Mouse (Mus musculus) frontal cortex, adult 2 months (tissue): ENCODE measurements around the gene Naa40. TPM values are rescaled to one million over a fixed set of nuclear protein-coding genes. Genes with fewer than 3 reads are reported as not detected.

ENCODE experiments used
- DNase-seq, 2 experiments: peaks; one replicate each; pipeline ENCODE4 v3.0.0; 2022; ENCODE audit warnings: low spot score in 1 of 2; ENCODE audit errors: extremely low spot score in 1 of 2
- polyA plus RNA-seq: library from polyadenylated mRNA; depleted of rRNA; stranded (reverse); fragments of >200 nt; gene quantifications from 2 replicates; pipeline ENCODE4 v1.2.3, GENCODE M21; 2012; rRNA removed

Gene Naa40
- polyA plus RNA-seq, 1 experiment: 74.1 TPM

GRCm38 (mm10) chr19:7185715-7186291 lies 55.2 kb downstream of the Naa40 start:
- no peak for DNase-seq

GRCm38 (mm10) chr19:7185059-7185458 lies 55.9 kb downstream of the Naa40 start:
- DNase-seq: no peak

GRCm38 (mm10) chr19:7183419-7183818 lies 57.6 kb downstream of the Naa40 start:
- DNase-seq: no peak

GRCm38 (mm10) chr19:7182273-7182949 lies 58.6 kb downstream of the Naa40 start:
- peak in 1 of 2 experiments; percentile 82 for DNase-seq

- DNase-seq: no peak
Observed at GRCm38 (mm10) chr19:7181496-7181895, 59.5 kb downstream of the Naa40 start.

GRCm38 (mm10) chr19:7180756-7181405 lies 60.1 kb downstream of the Naa40 start:
- no peak for DNase-seq

- DNase-seq: no peak
Observed at GRCm38 (mm10) chr19:7178841-7179452, 62.0 kb downstream of the Naa40 start.

- no peak for DNase-seq
Observed at GRCm38 (mm10) chr19:7177804-7178511, 63.0 kb downstream of the Naa40 start.

GRCm38 (mm10) chr19:7176041-7176696 lies 64.8 kb downstream of the Naa40 start:
- no peak for DNase-seq

Other genes starting within 250 kb of the Naa40 start
- gene Dnajc4, start 248.6 kb downstream of the Naa40 start, polyA plus RNA-seq: 36.7 and 39.6 TPM in 2 replicates
- 12.5 and 12.9 TPM in 2 replicates for gene Nudt22, start 245.1 kb downstream of the Naa40 start, polyA plus RNA-seq
- gene Trpt1, start 245.1 kb downstream of the Naa40 start, polyA plus RNA-seq: 24.7 and 25.4 TPM in 2 replicates
- gene Fermt3, start 221.7 kb downstream of the Naa40 start, polyA plus RNA-seq: 5.1 and 5.5 TPM in 2 replicates
- 141 and 148 TPM in 2 replicates for gene Stip1, start 201.2 kb downstream of the Naa40 start, polyA plus RNA-seq
- 22.3 and 27.2 TPM in 2 replicates for gene Macrod1, start 184.4 kb downstream of the Naa40 start, polyA plus RNA-seq
- 8.1 TPM in 2 replicates for gene Flrt1, start 135.5 kb downstream of the Naa40 start, polyA plus RNA-seq
- 253 and 260 TPM in 2 replicates for gene Otub1, start 34.9 kb downstream of the Naa40 start, polyA plus RNA-seq
- gene Cox8a, start 23.6 kb downstream of the Naa40 start, polyA plus RNA-seq: 1,156 and 1,379 TPM in 2 replicates
- 20.2 and 24.6 TPM in 2 replicates for gene Rcor2, start 26.1 kb upstream of the Naa40 start, polyA plus RNA-seq
- gene Mark2, start 100.7 kb upstream of the Naa40 start, polyA plus RNA-seq: 93.6 and 105 TPM in 2 replicates
- gene Spindoc, start 141.8 kb upstream of the Naa40 start, polyA plus RNA-seq: 20.1 and 21.8 TPM in 2 replicates
- 31.1 and 32.0 TPM in 2 replicates for gene 2700081O15Rik, start 176.4 kb upstream of the Naa40 start, polyA plus RNA-seq
- gene Rtn3, start 242.1 kb upstream of the Naa40 start, polyA plus RNA-seq: 724 and 734 TPM in 2 replicates